Mouse (Mus musculus) midbrain, embryonic 12.5 days (tissue): Measurements from ENCODE around the gene Epm2aip1. TPM values are rescaled to one million over a fixed set of nuclear protein-coding genes. Genes with fewer than 3 reads are reported as not detected.

Experiments used
- ATAC-seq: fragments of 200-750 bp; cut with Nextera tagmentation; 2 replicates; pipeline ENCODE4 v1.8.0; 2017; ENCODE audit warnings: low read depth, moderate TSS enrichment, moderate library complexity; ENCODE audit not compliant: low FRiP score
- H3K27ac ChIP-seq: fragments of 300-500 bp; sonication (generic); replicated peaks from 2 replicates; pipeline ENCODE4 v1.5.1; 2016; ENCODE audit warnings: mild to moderate bottlenecking
- H3K27me3 ChIP-seq: fragments of 300-500 bp; sonication (generic); 2 replicates; pipeline ENCODE4 v1.6.1; 2016; ENCODE audit warnings: mild to moderate bottlenecking
- H3K36me3 ChIP-seq: fragments of 300-500 bp; sonication (generic); 2 replicates; pipeline ENCODE4 v1.6.1; 2016
- H3K4me1 ChIP-seq: fragments of 300-500 bp; sonication (generic); 2 replicates; pipeline ENCODE4 v1.6.1; 2016
- H3K4me2 ChIP-seq: fragments of 300-500 bp; sonication (generic); replicated peaks from 2 replicates; pipeline ENCODE4 v1.6.1; 2016; ENCODE audit warnings: mild to moderate bottlenecking, moderate library complexity
- H3K4me3 ChIP-seq: fragments of 300-500 bp; sonication (generic); 2 replicates; pipeline ENCODE4 v1.5.1; 2016; ENCODE audit warnings: mild to moderate bottlenecking
- H3K9ac ChIP-seq: fragments of 300-500 bp; sonication (generic); replicated peaks from 2 replicates; pipeline ENCODE4 v1.6.1; 2016; ENCODE audit warnings: mild to moderate bottlenecking, moderate library complexity
- H3K9me3 ChIP-seq: fragments of 300-500 bp; sonication (generic); 2 replicates; pipeline ENCODE4 v1.6.1; 2016; ENCODE audit warnings: mild to moderate bottlenecking
- WGBS: fragments of 180-500 bp; shearing (Covaris S2); methylation state at CpG from one replicate; pipeline ENCODE4 v1.1.7; 2016; 5-methylcytosine and 5-hydroxymethylcytosine counted together
- polyA plus RNA-seq: library from polyadenylated mRNA; unstranded; fragments of >200 nt; fragmentation: Nextera tagmentation; extraction: Ambion mirVana; gene quantifications from 2 replicates; pipeline ENCODE4 v1.2.1, GENCODE M21; 2016

Epm2aip1 gene
- polyA plus RNA-seq: 47.3 and 51.5 TPM in 2 replicates

DNA sequence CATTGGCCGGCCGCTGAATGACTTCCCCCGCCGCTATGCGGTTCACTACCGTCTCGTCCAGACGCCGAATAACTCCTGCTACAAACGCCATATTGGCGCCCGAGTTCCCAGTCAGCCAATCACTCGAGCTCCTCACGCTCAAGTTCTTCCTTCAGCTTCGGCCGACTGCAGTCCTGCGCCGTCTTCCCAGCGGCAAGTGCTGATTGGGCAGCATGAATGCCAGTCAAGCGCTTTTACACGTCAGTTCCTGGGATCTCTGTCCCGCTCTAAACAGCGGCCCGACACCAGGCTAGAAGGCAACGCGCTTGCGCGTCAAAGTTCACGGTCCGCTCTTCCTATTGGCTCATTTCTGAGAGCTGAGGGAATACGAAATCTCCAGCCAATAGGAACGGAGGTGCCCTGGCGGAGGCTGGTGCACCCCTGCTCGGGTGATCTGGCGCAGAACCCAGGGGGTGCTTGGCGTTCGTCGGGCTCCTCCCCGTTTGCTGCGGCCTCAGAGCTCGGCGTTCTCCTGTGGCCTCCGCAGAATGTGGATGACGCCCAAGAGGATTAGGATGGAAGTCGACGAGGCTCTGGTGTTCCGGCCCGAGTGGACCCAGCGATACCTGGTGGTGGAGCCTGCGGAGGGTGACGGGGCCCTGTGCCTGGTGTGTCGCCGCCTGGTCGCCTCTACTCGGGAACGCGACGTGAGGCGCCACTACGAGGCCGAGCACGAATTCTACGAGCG, at the start of gene Epm2aip1, which contains the start of gene Mlh1:
Gene Epm2aip1, plus strand, starts transcription at position 496 of the 727 bp plus-strand sequence.
Gene Mlh1, minus strand, starts transcription at position 358 of the 727 bp plus-strand sequence.
- peaks cover 44% of the 10 kb centered on the region for H3K4me1 ChIP-seq
- H3K36me3 ChIP-seq: peaks cover 17% of the 10 kb centered on the region
- under 1% methylated on average over 64 of the region's 64 CpGs for WGBS

GRCm38 (mm10) chr9:111223406-111223805, 48.3 kb upstream of the Epm2aip1 start:
- H3K4me2 ChIP-seq: no peak overlapping the region

More for the DNA sequence above, at the start of gene Epm2aip1, which contains the start of gene Mlh1:
- H3K4me2 ChIP-seq: peak within 1 kb of the TSS; percentile 86
- no peaks in the 10 kb centered on the region for H3K9me3 ChIP-seq
- ATAC-seq: peak; percentile 99
- H3K9ac ChIP-seq: peak within 1 kb of the TSS; percentile 93
- peak within 1 kb of the TSS; percentile 93 for H3K27ac ChIP-seq
- H3K4me3 ChIP-seq: peak within 1 kb of the TSS; percentile 82
- no peaks in the 10 kb centered on the region for H3K27me3 ChIP-seq

DNA sequence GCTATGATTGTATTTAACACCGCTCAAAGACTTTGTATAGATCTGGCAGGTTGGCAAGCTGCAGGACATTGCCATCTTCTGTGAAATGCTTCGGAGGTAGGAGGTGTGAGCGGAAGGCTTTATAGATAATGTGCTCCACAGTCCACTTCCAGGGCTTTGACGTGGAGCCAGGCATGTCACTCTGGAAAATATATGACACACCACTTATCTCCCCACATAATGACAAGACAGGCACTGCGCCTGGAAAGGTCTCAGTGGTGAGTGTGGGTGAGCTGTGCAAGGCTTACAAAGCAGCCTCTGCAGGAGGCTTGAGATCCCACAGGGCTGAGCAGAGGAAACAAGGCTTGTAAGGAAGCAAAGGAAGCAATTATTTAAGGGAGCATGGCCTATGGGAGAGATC, 43.3 kb upstream of the Epm2aip1 start:
- Histone ChIP-seq H3K27ac (no peak overlapping the region), H3K4me1 (no peaks in the 10 kb centered on the region), H3K36me3 (peaks cover 85% of the 10 kb centered on the region), H3K4me3 (no peak overlapping the region), H3K27me3 (no peaks in the 10 kb centered on the region), H3K4me2 (no peak overlapping the region), H3K9ac (no peak overlapping the region), H3K9me3 (no peaks in the 10 kb centered on the region)
- no peak for ATAC-seq
- WGBS: 94% methylated on average over 5 of the region's 5 CpGs

More at GRCm38 (mm10) chr9:111223406-111223805, 48.3 kb upstream of the Epm2aip1 start:
- Histone ChIP-seq H3K4me1 (no peaks in the 10 kb centered on the region), H3K36me3 (peaks cover 83% of the 10 kb centered on the region), H3K9ac (no peak overlapping the region), H3K4me3 (no peak overlapping the region), H3K27ac (no peak overlapping the region), H3K27me3 (no peaks in the 10 kb centered on the region), H3K9me3 (no peaks in the 10 kb centered on the region)
- no peak for ATAC-seq
- WGBS: 86% methylated on average over 5 of the region's 5 CpGs

GRCm38 (mm10) chr9:111234701-111235100, 37.0 kb upstream of the Epm2aip1 start:
- no peak for ATAC-seq
- no peaks in the 10 kb centered on the region for H3K4me1 ChIP-seq
- H3K27me3 ChIP-seq: no peaks in the 10 kb centered on the region
- no peaks in the 10 kb centered on the region for H3K9me3 ChIP-seq
- WGBS: 94% methylated on average over 9 of the region's 9 CpGs
- no peak overlapping the region for H3K27ac ChIP-seq
- H3K9ac ChIP-seq: no peak overlapping the region
- H3K4me3 ChIP-seq: no peak overlapping the region
- H3K4me2 ChIP-seq: no peak overlapping the region
- H3K36me3 ChIP-seq: peaks cover 82% of the 10 kb centered on the region

GRCm38 (mm10) chr9:111237726-111238125, 34.0 kb upstream of the Epm2aip1 start:
- no peaks in the 10 kb centered on the region for H3K27me3 ChIP-seq
- H3K27ac ChIP-seq: no peak overlapping the region
- no peak overlapping the region for H3K4me3 ChIP-seq
- H3K9me3 ChIP-seq: no peaks in the 10 kb centered on the region
- no peak overlapping the region for H3K4me2 ChIP-seq
- H3K36me3 ChIP-seq: peaks cover 82% of the 10 kb centered on the region
- no peak overlapping the region for H3K9ac ChIP-seq
- H3K4me1 ChIP-seq: no peaks in the 10 kb centered on the region
- ATAC-seq: no peak

DNA sequence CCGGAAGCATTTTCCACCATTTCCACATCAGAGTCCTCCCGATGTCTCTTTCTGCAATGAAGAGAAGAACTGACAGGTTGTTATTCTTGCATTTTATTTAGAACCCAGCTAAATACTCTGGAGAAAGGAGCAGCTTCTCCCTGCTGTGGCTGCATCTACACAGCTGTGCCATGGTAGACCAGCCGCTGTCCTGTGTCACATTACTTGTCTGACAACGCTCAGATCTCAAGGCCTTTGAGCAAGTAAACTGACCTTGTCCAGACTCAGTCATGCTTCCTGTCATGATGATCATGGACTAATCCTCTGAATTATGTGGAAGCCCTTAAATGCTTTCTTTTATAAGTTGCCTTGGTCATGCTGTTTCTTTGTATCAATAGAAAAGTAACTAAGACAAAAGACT, 31.9 kb upstream of the Epm2aip1 start:
- 69% methylated on average over 4 of the region's 4 CpGs for WGBS
- Histone ChIP-seq H3K4me2 (no peak overlapping the region), H3K9me3 (no peaks in the 10 kb centered on the region), H3K27me3 (no peaks in the 10 kb centered on the region), H3K4me1 (no peaks in the 10 kb centered on the region), H3K4me3 (no peak overlapping the region), H3K27ac (no peak overlapping the region), H3K9ac (no peak overlapping the region), H3K36me3 (peaks cover 74% of the 10 kb centered on the region)
- no peak for ATAC-seq

- H3K27me3 ChIP-seq: no peaks in the 10 kb centered on the region
- no peak for ATAC-seq
- H3K9ac ChIP-seq: no peak overlapping the region
- no peak overlapping the region for H3K4me2 ChIP-seq
- no peak overlapping the region for H3K27ac ChIP-seq
- 90% methylated on average over 6 of the region's 6 CpGs for WGBS
- no peaks in the 10 kb centered on the region for H3K4me1 ChIP-seq
- no peak overlapping the region for H3K4me3 ChIP-seq
- no peaks in the 10 kb centered on the region for H3K9me3 ChIP-seq
- peaks cover 69% of the 10 kb centered on the region for H3K36me3 ChIP-seq
Observed at GRCm38 (mm10) chr9:111243384-111243783, 28.3 kb upstream of the Epm2aip1 start.

DNA sequence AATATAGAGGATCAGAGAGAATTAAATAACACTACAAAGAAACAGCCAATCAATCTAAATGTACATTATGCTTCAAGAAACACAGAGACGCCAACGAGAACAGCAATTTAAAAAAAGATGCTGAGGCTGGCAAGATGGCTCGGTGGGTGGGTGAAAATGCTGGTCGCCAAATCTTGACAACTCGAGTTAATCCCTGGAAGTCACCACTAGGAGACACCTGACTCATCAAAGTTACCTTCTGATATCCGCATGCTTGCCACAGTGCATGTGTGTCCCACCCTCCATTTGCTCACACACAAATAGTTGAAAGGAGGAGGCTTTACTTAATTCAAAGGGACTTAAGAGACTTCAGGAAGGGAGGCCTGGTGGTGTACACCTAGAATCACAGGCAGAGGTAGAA, 26.2 kb upstream of the Epm2aip1 start:
- no peaks in the 10 kb centered on the region for H3K9me3 ChIP-seq

DNA sequence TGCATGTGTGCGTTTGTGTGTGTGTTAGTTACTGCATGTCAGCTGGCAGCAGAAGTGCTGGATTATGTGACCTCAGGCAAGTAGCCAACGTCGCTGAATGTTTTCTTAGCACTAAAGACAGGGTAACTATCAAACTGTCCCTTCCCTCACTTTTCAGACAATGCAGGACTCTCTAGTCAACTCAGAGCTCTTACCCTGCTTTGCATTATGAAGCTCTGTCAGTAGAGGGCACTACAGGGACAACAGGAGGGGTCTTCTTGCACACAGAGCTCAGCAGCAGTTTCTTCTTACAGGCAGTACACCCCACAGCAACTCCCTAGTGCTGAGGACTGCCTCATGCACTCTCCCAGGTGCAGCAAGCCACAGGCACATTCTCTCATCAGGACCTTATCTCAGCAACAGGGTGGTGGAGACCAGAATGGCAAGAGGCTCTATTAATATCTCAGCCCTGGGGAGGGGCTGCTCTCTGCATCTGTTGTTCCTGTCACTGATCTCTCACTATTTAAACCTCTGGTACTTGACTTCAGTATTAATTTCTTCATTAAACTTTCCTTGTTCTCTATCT, 24.0 kb upstream of the Epm2aip1 start:
- H3K27me3 ChIP-seq: no peaks in the 10 kb centered on the region
- H3K36me3 ChIP-seq: peaks cover 78% of the 10 kb centered on the region
- no peak overlapping the region for H3K9ac ChIP-seq
- WGBS: 86% methylated on average over 3 of the region's 3 CpGs
- H3K9me3 ChIP-seq: no peaks in the 10 kb centered on the region
- no peak overlapping the region for H3K4me2 ChIP-seq
- H3K4me3 ChIP-seq: no peak overlapping the region
- no peaks in the 10 kb centered on the region for H3K4me1 ChIP-seq
- ATAC-seq: no peak
- H3K27ac ChIP-seq: no peak overlapping the region

More for the DNA sequence above, 26.2 kb upstream of the Epm2aip1 start:
- H3K9ac ChIP-seq: no peak overlapping the region
- H3K27ac ChIP-seq: no peak overlapping the region
- no peaks in the 10 kb centered on the region for H3K27me3 ChIP-seq
- no peak for ATAC-seq
- H3K36me3 ChIP-seq: peaks cover 68% of the 10 kb centered on the region
- 86% methylated on average over 6 of the region's 6 CpGs for WGBS
- no peak overlapping the region for H3K4me3 ChIP-seq
- no peaks in the 10 kb centered on the region for H3K4me1 ChIP-seq
- H3K4me2 ChIP-seq: no peak overlapping the region

DNA sequence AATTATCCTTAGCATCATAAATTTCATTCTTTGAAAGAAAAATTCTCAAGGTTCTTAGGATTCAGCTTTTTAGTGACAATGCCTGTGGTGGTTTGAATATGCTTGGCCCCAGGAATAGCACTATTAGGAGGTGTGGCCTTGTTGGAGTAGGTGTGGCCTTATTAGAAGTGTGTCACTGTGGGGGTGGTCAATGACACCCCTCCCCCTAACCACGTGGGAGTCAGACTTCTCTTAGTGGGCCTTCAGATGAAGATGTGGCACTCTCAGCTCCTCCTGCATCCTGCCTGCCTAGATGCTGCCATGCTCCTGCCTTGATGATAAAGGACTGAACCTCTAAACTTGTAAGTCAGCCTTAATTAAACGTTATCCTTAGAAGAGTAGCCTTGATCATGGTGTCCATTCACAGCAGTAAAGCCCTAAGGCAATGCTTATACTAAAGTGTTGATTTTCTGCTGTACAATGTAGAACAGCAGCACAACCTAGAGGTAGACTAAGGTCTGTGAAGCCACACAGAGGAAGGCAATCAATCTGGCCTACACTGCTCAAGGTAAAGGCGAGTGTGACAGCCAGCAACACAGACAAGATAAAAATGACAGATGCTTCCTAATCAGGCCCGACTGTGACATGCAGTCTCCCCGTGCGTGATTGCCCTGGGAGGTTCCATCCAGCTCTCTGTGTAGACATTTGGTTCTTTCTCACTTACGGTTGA, 19.4 kb upstream of the Epm2aip1 start:
- Histone ChIP-seq H3K27ac (no peak overlapping the region), H3K4me3 (no peak overlapping the region), H3K36me3 (peaks cover 81% of the 10 kb centered on the region), H3K4me1 (no peaks in the 10 kb centered on the region), H3K9ac (no peak overlapping the region), H3K9me3 (no peaks in the 10 kb centered on the region), H3K4me2 (no peak overlapping the region), H3K27me3 (no peaks in the 10 kb centered on the region)
- 84% methylated on average over 7 of the region's 7 CpGs for WGBS
- no peak for ATAC-seq

DNA sequence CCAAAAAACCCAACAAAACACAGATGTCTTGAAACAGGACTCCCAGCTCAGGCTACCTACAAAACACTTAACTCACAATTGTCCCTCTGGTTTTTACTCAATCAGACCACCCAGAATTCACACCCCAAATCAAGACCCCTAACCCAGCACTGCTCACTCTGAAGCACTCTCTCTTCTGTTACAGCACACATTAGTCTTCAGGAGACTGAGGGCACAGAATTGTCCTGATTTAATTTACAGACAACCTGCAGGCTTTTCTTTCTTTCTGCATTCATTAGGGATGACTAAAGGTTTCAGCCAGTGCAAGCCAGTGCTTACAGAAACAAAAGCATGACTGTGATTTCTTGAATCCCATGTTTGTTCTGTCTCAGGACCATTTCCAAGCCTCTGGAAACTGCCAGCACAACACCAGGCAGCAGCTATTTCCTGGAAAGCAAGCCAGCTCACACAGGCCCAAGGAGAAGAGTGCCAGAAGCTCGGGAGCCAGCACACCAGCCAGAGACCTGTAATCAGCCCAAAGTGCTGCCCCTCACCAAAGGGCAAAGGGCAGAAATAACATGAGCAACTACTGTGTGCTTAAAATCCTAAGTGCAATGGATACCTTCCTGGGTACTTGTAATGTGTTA, 11.3 kb upstream of the Epm2aip1 start:
- H3K4me1 ChIP-seq: no peaks in the 10 kb centered on the region
- H3K4me3 ChIP-seq: no peak overlapping the region
- WGBS: 69% methylated on average over 1 of the region's 1 CpGs
- H3K9me3 ChIP-seq: no peaks in the 10 kb centered on the region
- peaks cover 69% of the 10 kb centered on the region for H3K36me3 ChIP-seq
- no peak overlapping the region for H3K4me2 ChIP-seq
- ATAC-seq: no peak
- no peaks in the 10 kb centered on the region for H3K27me3 ChIP-seq
- H3K27ac ChIP-seq: no peak overlapping the region
- H3K9ac ChIP-seq: no peak overlapping the region

DNA sequence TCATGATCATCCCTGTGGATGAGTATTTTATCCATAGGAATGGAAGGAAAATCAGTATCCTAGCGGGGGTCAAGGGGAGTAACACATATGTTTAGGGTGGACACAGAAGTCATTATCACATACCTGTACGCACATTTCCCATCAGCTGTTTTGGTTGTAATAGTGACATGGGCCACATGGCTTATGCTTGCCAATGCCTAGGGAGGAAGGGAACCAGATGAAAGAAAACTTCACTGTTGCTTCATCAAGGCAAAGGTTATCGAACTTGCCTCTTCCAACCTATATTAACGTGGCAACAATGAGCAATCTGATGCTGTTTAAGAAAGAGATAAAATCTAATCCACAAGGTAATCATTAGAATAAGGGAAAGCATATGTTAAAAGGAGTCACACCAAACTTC, 10.4 kb upstream of the Epm2aip1 start:
- no peaks in the 10 kb centered on the region for H3K4me1 ChIP-seq
- 93% methylated on average over 4 of the region's 4 CpGs for WGBS

More for the DNA sequence above, 10.4 kb upstream of the Epm2aip1 start:
- no peaks in the 10 kb centered on the region for H3K27me3 ChIP-seq
- H3K4me3 ChIP-seq: no peak overlapping the region
- H3K36me3 ChIP-seq: peaks cover 67% of the 10 kb centered on the region
- no peak overlapping the region for H3K4me2 ChIP-seq
- H3K9me3 ChIP-seq: no peaks in the 10 kb centered on the region
- no peak for ATAC-seq
- no peak overlapping the region for H3K9ac ChIP-seq
- H3K27ac ChIP-seq: no peak overlapping the region
